Mouse (Mus musculus): ENCODE measurements around the gene Rbfox3.
A peak's percentile ranks its signal among the peaks of the same experiment; 100 is the strongest.

Gene Rbfox3

GRCm38 (mm10) chr11:118731655-118732054 is 179.7 kb downstream of the Rbfox3 start:
- DNase-seq (ENCODE audit: inconsistent age in 2 of 2, low spot score in 1 of 2) = no peak

- DNase-seq (ENCODE audit: inconsistent age in 2 of 2, low spot score in 1 of 2) = no peak
Measured at GRCm38 (mm10) chr11:118729373-118729772, 182.0 kb downstream of the Rbfox3 start.

- DNase-seq (ENCODE audit: inconsistent age in 2 of 2, low spot score in 1 of 2) = no peak
Measured at GRCm38 (mm10) chr11:118728797-118729196, 182.6 kb downstream of the Rbfox3 start.

GRCm38 (mm10) chr11:118728083-118728551 is 183.3 kb downstream of the Rbfox3 start:
- no peak for DNase-seq (ENCODE audit: inconsistent age in 2 of 2, low spot score in 1 of 2)

GRCm38 (mm10) chr11:118726430-118726829 is 185.0 kb downstream of the Rbfox3 start:
- no peak for DNase-seq (ENCODE audit: inconsistent age in 2 of 2, low spot score in 1 of 2)

GRCm38 (mm10) chr11:118724423-118724822 is 187.0 kb downstream of the Rbfox3 start:
- no peak for DNase-seq (ENCODE audit: inconsistent age in 2 of 2, low spot score in 1 of 2)

- no peak for DNase-seq (ENCODE audit: inconsistent age in 2 of 2, low spot score in 1 of 2)
Measured at GRCm38 (mm10) chr11:118723166-118723565, 188.2 kb downstream of the Rbfox3 start.

- DNase-seq (ENCODE audit: inconsistent age in 2 of 2, low spot score in 1 of 2) = no peak
Measured at GRCm38 (mm10) chr11:118721898-118722297, 189.5 kb downstream of the Rbfox3 start.

- no peak for DNase-seq (ENCODE audit: inconsistent age in 2 of 2, low spot score in 1 of 2)
Measured at GRCm38 (mm10) chr11:118714601-118715524, 196.5 kb downstream of the Rbfox3 start.

GRCm38 (mm10) chr11:118712761-118713160 is 198.6 kb downstream of the Rbfox3 start:
- DNase-seq (ENCODE audit: inconsistent age in 2 of 2, low spot score in 1 of 2) = no peak

GRCm38 (mm10) chr11:118712058-118712457 is 199.3 kb downstream of the Rbfox3 start:
- DNase-seq (ENCODE audit: inconsistent age in 2 of 2, low spot score in 1 of 2) = no peak

GRCm38 (mm10) chr11:118710035-118710434 is 201.4 kb downstream of the Rbfox3 start:
- DNase-seq (ENCODE audit: inconsistent age in 2 of 2, low spot score in 1 of 2) = no peak

GRCm38 (mm10) chr11:118696226-118696930 is 215.0 kb downstream of the Rbfox3 start:
- DNase-seq (ENCODE audit: inconsistent age in 2 of 2, low spot score in 1 of 2) = no peak

- no peak for DNase-seq (ENCODE audit: inconsistent age in 2 of 2, low spot score in 1 of 2)
Measured at GRCm38 (mm10) chr11:118693276-118693675, 218.1 kb downstream of the Rbfox3 start.

- DNase-seq (ENCODE audit: inconsistent age in 2 of 2, low spot score in 1 of 2) = no peak
Measured at GRCm38 (mm10) chr11:118690262-118690661, 221.1 kb downstream of the Rbfox3 start.

- peak in 1 of 2 experiments; percentile 33 for DNase-seq (ENCODE audit: inconsistent age in 2 of 2, low spot score in 1 of 2)
Measured at GRCm38 (mm10) chr11:118685397-118685796, 226.0 kb downstream of the Rbfox3 start.

- no peak for DNase-seq (ENCODE audit: inconsistent age in 2 of 2, low spot score in 1 of 2)
Measured at GRCm38 (mm10) chr11:118684665-118685064, 226.7 kb downstream of the Rbfox3 start.

- DNase-seq (ENCODE audit: inconsistent age in 2 of 2, low spot score in 1 of 2) = no peak
Measured at GRCm38 (mm10) chr11:118680699-118681098, 230.7 kb downstream of the Rbfox3 start.

GRCm38 (mm10) chr11:118679736-118680410 is 231.5 kb downstream of the Rbfox3 start:
- no peak for DNase-seq (ENCODE audit: inconsistent age in 2 of 2, low spot score in 1 of 2)

- no peak for DNase-seq (ENCODE audit: inconsistent age in 2 of 2, low spot score in 1 of 2)
Measured at GRCm38 (mm10) chr11:118678515-118679104, 232.8 kb downstream of the Rbfox3 start.

- no peak for DNase-seq (ENCODE audit: inconsistent age in 2 of 2, low spot score in 1 of 2)
Measured at GRCm38 (mm10) chr11:118677277-118677676, 234.1 kb downstream of the Rbfox3 start.

Measured in adrenal gland, adult (tissue).